Mouse (Mus musculus) forebrain, embryonic 12.5 days (tissue): Measurements from ENCODE around the gene Appl2. TPM values are rescaled to one million over a fixed set of nuclear protein-coding genes. Genes with fewer than 3 reads are reported as not detected.
"Not testable (repeated sequence)": the region's sequence is repeated elsewhere in the genome, so short reads cannot be mapped to it uniquely, and the experiment has no call there.

Experiments
- ATAC-seq: fragments of 200-750 bp; cut with Nextera tagmentation; 2 replicates; pipeline ENCODE4 v1.8.0; 2017; ENCODE audit warnings: moderate TSS enrichment; ENCODE audit not compliant: low FRiP score
- H3K27ac ChIP-seq: fragments of 300-500 bp; sonication (generic); 2 replicates; pipeline ENCODE4 v1.5.1; 2016; ENCODE audit warnings: mild to moderate bottlenecking
- H3K27me3 ChIP-seq: fragments of 300-500 bp; sonication (generic); 2 replicates; pipeline ENCODE4 v1.6.1; 2016; ENCODE audit warnings: mild to moderate bottlenecking
- H3K36me3 ChIP-seq: fragments of 300-500 bp; sonication (generic); replicated peaks from 2 replicates; pipeline ENCODE4 v1.6.1; 2016; ENCODE audit warnings: mild to moderate bottlenecking
- H3K4me1 ChIP-seq: fragments of 300-500 bp; sonication (generic); 2 replicates; pipeline ENCODE4 v1.6.1; 2016
- H3K4me2 ChIP-seq: fragments of 300-500 bp; sonication (generic); 2 replicates; pipeline ENCODE4 v1.6.1; 2016; ENCODE audit warnings: mild to moderate bottlenecking, moderate library complexity
- H3K4me3 ChIP-seq: fragments of 300-500 bp; sonication (generic); replicated peaks from 2 replicates; pipeline ENCODE4 v1.5.1; 2016; ENCODE audit warnings: mild to moderate bottlenecking
- H3K9ac ChIP-seq: fragments of 300-500 bp; sonication (generic); 2 replicates; pipeline ENCODE4 v1.6.1; 2016; ENCODE audit warnings: mild to moderate bottlenecking
- H3K9me3 ChIP-seq: fragments of 300-500 bp; sonication (generic); 2 replicates; pipeline ENCODE4 v1.6.1; 2016
- WGBS: fragments of 180-500 bp; shearing (Covaris S2); methylation state at CpG from one replicate; pipeline ENCODE4 v1.1.7; 2016; 5-methylcytosine and 5-hydroxymethylcytosine counted together
- polyA plus RNA-seq: library from polyadenylated mRNA; unstranded; fragments of >200 nt; fragmentation: Nextera tagmentation; extraction: Ambion mirVana; gene quantifications from 2 replicates; pipeline ENCODE4 v1.2.1, GENCODE M21; 2016

Appl2 gene
- 41.4 and 47.6 TPM in 2 replicates for polyA plus RNA-seq

DNA sequence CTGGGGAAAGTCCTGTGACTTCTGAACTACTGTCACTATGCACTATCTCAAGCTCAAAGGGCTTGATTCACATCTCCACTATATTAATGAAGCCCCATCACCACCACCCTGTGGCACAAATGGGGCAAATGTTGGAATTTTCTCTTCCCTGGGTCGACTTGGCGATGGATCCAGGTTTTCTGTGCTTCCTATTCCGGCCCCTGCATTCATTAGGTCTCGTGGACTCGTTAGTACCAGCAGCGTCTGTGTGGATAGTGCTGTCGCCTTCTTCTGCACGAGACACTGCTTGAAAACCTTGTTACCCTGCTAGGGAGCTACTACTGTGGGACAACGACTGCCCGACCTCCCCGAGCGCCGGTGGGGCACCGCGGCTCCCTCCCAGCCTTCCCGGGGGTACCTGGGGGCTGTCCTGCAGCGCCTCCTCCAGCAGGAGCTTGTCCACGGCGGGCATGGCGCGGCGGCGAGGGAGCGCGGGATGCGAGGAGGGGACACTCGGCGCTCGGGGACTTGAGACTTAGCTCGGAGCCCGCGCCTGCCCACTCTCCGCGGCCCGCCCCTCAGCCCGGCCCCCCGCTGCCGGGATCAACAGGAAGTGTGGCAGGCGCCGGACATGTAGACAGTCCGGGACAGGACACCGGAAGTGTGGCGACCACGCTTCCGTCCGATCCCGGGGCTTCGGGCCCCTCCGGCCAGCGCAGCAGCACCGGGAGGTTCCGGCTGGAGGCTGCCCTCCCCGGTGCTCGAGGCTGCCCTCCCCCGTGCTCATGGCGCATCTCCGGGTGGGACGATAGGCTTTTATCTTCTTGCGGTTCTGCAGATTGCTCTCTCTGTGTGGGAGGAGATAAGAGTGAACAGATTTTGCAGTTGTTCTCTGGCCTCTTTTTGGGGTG is at the start of gene Appl2:
Gene Appl2 (minus strand): TSS at position 608 of the 890 bp plus-strand sequence.
- Histone ChIP-seq H3K4me2 (peak within 1 kb of the TSS; percentile 70), H3K27ac (peak within 1 kb of the TSS; percentile 81), H3K4me1 (peaks cover 40% of the 10 kb centered on the region), H3K4me3 (peak within 1 kb of the TSS; percentile 83), H3K36me3 (no peaks in the 10 kb centered on the region), H3K9ac (peak within 1 kb of the TSS; percentile 77), H3K9me3 (no peaks in the 10 kb centered on the region), H3K27me3 (no peaks in the 10 kb centered on the region)
- WGBS, result under 1% methylated on average over 59 of the region's 59 CpGs
- ATAC-seq, result peak; percentile 97

DNA sequence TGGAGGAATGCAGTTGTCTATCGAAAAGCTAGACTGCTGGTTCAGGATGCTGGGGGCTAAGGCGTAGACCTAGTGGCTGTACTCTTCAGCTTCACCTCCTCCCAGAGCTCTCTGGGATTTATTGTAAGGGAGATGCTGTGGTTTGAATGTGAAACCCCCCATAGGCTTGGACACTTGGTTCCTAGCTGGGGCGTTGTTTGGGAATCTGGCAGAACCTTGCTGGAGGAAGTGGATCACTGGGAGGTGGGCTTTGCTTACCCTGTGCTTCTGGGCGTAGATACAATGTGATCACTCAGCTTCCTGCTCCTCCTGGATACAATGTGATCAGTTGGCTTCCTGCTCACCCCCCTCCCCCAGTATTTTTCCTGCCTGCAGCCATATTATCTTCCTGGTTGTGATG is 47.7 kb upstream of the Appl2 start:
- H3K4me2 ChIP-seq, result no peak overlapping the region
- no peaks in the 10 kb centered on the region for H3K4me1 ChIP-seq
- H3K36me3 ChIP-seq, result no peaks in the 10 kb centered on the region
- no peaks in the 10 kb centered on the region for H3K9me3 ChIP-seq
- no peak overlapping the region for H3K27ac ChIP-seq
- H3K9ac ChIP-seq, result no peak overlapping the region
- H3K4me3 ChIP-seq, result no peak overlapping the region
- 75% methylated on average over 4 of the region's 4 CpGs for WGBS
- no peaks in the 10 kb centered on the region for H3K27me3 ChIP-seq
- ATAC-seq, result no peak

- WGBS, result 86% methylated on average over 11 of the region's 11 CpGs
- Histone ChIP-seq H3K9ac (no peak overlapping the region), H3K27me3 (no peaks in the 10 kb centered on the region), H3K4me2 (no peak overlapping the region), H3K27ac (no peak overlapping the region), H3K4me3 (no peak overlapping the region), H3K9me3 (no peaks in the 10 kb centered on the region), H3K36me3 (no peaks in the 10 kb centered on the region), H3K4me1 (no peaks in the 10 kb centered on the region)
- no peak for ATAC-seq
Measured at GRCm38 (mm10) chr10:83692175-83692895, 43.8 kb upstream of the Appl2 start.

GRCm38 (mm10) chr10:83688215-83688614 is 39.7 kb upstream of the Appl2 start:
- Histone ChIP-seq H3K4me1 (no peaks in the 10 kb centered on the region), H3K9ac (no peak overlapping the region), H3K27ac (no peak overlapping the region), H3K4me2 (no peak overlapping the region), H3K9me3 (no peaks in the 10 kb centered on the region), H3K36me3 (no peaks in the 10 kb centered on the region), H3K27me3 (no peaks in the 10 kb centered on the region), H3K4me3 (no peak overlapping the region)
- WGBS, result 100% methylated on average over 2 of the region's 2 CpGs
- no peak for ATAC-seq

DNA sequence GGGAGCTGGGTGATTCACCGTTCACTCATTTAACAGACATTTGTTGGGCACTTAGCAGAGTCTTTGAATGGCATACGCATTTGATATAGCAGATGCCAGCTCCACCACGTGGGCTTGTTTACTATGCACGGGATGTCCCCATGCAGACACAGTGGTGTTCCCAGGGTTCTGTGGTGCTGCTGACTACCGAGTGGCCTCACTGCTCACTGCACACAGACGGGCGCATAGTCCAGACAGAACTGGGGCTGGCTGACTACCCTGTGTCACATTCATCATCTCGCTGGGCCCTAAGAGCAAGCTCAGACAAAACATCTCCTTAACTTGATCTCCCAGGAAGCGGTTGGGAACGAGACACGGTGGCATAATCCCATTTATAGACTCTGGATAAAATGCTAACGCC is 32.8 kb upstream of the Appl2 start:
- WGBS, result 89% methylated on average over 12 of the region's 12 CpGs
- Histone ChIP-seq H3K27me3 (no peaks in the 10 kb centered on the region), H3K4me3 (no peak overlapping the region), H3K36me3 (no peaks in the 10 kb centered on the region), H3K9me3 (no peaks in the 10 kb centered on the region), H3K4me1 (no peaks in the 10 kb centered on the region), H3K9ac (no peak overlapping the region), H3K4me2 (no peak overlapping the region), H3K27ac (no peak overlapping the region)
- ATAC-seq, result no peak

DNA sequence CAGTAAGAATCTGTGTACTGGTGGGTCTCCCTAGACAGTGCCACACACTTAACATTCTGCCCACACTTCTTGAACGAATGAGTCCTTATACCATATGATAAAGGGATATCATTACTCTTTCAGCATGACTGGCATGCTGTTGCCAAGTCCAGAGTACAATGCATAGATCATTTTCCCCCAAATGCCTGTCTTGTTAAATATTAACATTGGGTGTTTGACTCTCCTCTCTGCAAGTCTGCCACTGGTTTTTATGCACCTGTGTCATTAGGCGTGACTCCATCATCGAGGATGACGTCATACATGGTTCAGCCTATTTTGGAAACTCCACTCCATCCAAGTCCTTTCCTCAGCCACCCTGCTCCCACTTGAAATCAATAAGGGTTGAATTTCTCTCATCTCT is 18.0 kb upstream of the Appl2 start:
- Histone ChIP-seq H3K27ac (no peak overlapping the region), H3K4me3 (no peak overlapping the region), H3K4me1 (no peaks in the 10 kb centered on the region), H3K27me3 (no peaks in the 10 kb centered on the region), H3K9ac (no peak overlapping the region), H3K9me3 (no peaks in the 10 kb centered on the region), H3K4me2 (no peak overlapping the region), H3K36me3 (no peaks in the 10 kb centered on the region)
- no peak for ATAC-seq
- WGBS, result 92% methylated on average over 4 of the region's 4 CpGs

- H3K4me1 ChIP-seq, result no peaks in the 10 kb centered on the region
- WGBS, result 86% methylated on average over 6 of the region's 8 CpGs
- no peak for ATAC-seq
Measured at GRCm38 (mm10) chr10:83661925-83662324, 13.4 kb upstream of the Appl2 start.

GRCm38 (mm10) chr10:83660605-83661004 is 12.1 kb upstream of the Appl2 start:
- no peaks in the 10 kb centered on the region for H3K36me3 ChIP-seq
- no peak overlapping the region for H3K4me2 ChIP-seq
- no peaks in the 10 kb centered on the region for H3K4me1 ChIP-seq
- 57% methylated on average over 4 of the region's 4 CpGs for WGBS
- H3K9ac ChIP-seq, result no peak overlapping the region
- H3K27ac ChIP-seq, result no peak overlapping the region
- H3K27me3 ChIP-seq, result no peaks in the 10 kb centered on the region
- H3K4me3 ChIP-seq, result no peak overlapping the region
- no peaks in the 10 kb centered on the region for H3K9me3 ChIP-seq
- no peak for ATAC-seq

More at GRCm38 (mm10) chr10:83661925-83662324, 13.4 kb upstream of the Appl2 start:
- no peaks in the 10 kb centered on the region for H3K9me3 ChIP-seq
- H3K9ac ChIP-seq, result no peak overlapping the region
- H3K27me3 ChIP-seq, result no peaks in the 10 kb centered on the region
- H3K4me2 ChIP-seq, result no peak overlapping the region
- H3K36me3 ChIP-seq, result no peaks in the 10 kb centered on the region
- H3K27ac ChIP-seq, result no peak overlapping the region
- H3K4me3 ChIP-seq, result no peak overlapping the region

DNA sequence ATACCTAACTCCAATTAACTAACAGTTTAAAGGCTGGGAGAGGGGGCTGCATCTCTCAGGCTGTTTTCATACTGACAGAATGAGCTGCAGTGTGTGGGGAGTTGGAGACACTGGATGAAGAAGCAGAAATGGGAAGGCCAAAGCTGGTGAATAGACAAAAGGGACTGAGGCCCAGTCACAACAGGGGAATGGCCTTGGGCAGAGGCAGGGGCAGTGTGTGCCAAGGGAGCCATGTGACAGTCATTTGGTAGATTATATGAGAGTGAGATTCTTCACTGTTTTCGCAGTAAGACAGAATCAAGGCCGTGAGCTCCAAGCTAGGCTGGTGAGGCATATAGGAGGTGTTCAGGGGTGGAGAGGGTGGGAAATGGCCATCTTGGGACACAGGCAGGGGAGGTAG is 6.1 kb upstream of the Appl2 start:
- H3K4me3 ChIP-seq, result no peak overlapping the region
- H3K9ac ChIP-seq, result no peak overlapping the region
- no peak overlapping the region for H3K4me2 ChIP-seq
- no peaks in the 10 kb centered on the region for H3K4me1 ChIP-seq
- no peaks in the 10 kb centered on the region for H3K27me3 ChIP-seq
- no peaks in the 10 kb centered on the region for H3K9me3 ChIP-seq
- no peak overlapping the region for H3K27ac ChIP-seq
- no peak for ATAC-seq
- no peaks in the 10 kb centered on the region for H3K36me3 ChIP-seq
- 97% methylated on average over 2 of the region's 2 CpGs for WGBS

GRCm38 (mm10) chr10:83652205-83652866 is 3.8 kb upstream of the Appl2 start:
- H3K4me1 ChIP-seq, result peaks cover 13% of the 10 kb centered on the region
- H3K36me3 ChIP-seq, H3K9me3 ChIP-seq, H3K27ac ChIP-seq, ATAC-seq, H3K9ac ChIP-seq, H3K27me3 ChIP-seq, H3K4me3 ChIP-seq, H3K4me2 ChIP-seq: not testable (repeated sequence)
- WGBS, result 93% methylated on average over 19 of the region's 19 CpGs

DNA sequence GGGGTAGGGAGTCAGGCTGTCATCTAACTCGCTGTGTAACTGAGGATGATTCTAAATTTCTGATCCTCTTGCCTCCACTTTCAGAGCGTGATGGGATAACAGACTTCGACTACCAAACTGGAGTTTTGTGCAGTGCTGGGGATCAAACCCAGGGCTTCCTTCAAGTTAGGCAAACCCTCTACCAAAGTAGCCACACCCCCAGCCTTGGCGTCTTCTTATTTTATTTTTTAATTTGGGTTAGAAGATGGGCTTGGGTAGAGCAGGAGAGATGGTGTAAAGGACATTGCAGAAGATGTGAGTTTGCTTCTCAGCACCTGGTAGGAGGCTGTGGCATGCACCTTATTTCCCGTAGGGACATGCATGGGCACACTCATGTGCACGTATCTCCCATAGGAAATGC is 499 bp upstream of the Appl2 start:
- H3K4me3 ChIP-seq, result peak overlapping the region; percentile 83
- peak overlapping the region; percentile 77 for H3K9ac ChIP-seq
- no peaks in the 10 kb centered on the region for H3K36me3 ChIP-seq
- 0 out of 2 replicates have a peak overlapping the region, but pooled peaks have one; percentile 81 for H3K27ac ChIP-seq
- peaks cover 36% of the 10 kb centered on the region for H3K4me1 ChIP-seq
- no peaks in the 10 kb centered on the region for H3K9me3 ChIP-seq
- H3K27me3 ChIP-seq, result no peaks in the 10 kb centered on the region
- H3K4me2 ChIP-seq, result peak overlapping the region; percentile 70
- WGBS, result 34% methylated on average over 6 of the region's 6 CpGs
- ATAC-seq, result 0 out of 2 replicates have a peak, but pooled peaks have one; percentile 1

DNA sequence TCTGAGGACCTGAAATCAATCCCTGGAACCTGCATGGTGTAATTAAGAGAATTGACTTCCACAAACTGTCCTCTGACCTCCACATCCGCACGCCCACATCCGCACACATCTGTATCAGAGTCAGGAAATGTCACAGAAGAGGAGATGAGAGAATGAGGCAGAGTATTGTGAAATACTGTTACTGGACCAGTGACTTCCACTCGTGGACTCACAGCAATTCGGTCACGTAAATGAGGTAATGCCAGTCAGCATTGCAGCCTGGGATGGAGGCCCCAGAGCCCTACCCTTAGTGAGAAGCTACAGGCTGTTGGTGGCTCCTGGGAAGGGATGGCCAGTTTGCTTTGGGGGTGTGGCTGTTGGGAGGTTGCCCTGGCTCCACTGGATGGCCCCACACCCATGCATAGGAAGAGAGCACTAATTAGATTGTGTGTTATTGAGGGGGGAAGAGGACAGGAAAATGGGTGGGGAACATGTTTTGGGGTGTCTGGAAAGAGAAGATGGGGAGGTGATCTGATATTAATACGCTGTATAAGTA is 2.1 kb downstream of the Appl2 start:
- Histone ChIP-seq H3K36me3 (no peaks in the 10 kb centered on the region), H3K4me3 (no peak overlapping the region), H3K27ac (no peak overlapping the region), H3K9ac (no peak overlapping the region), H3K27me3 (no peaks in the 10 kb centered on the region), H3K4me1 (peaks cover 40% of the 10 kb centered on the region), H3K4me2 (no peak overlapping the region), H3K9me3 (no peaks in the 10 kb centered on the region)
- ATAC-seq, result no peak
- WGBS, result 90% methylated on average over 7 of the region's 7 CpGs
